Mouse (Mus musculus) intestine, postnatal 0 days (tissue): ENCODE results near the gene Aloxe3. TPM values are rescaled to one million over a fixed set of nuclear protein-coding genes. Genes with fewer than 3 reads are reported as not detected.

Experiments
- ATAC-seq: fragments of 200-750 bp; cut with Nextera tagmentation; 2 replicates; pipeline ENCODE4 v1.8.0; 2017; ENCODE audit warnings: mild to moderate bottlenecking, moderate TSS enrichment, moderate library complexity
- H3K27ac ChIP-seq: fragments of 300-500 bp; sonication (generic); 2 replicates; pipeline ENCODE4 v1.5.1; 2014; ENCODE audit warnings: mild to moderate bottlenecking, low read depth, low read length, moderate library complexity
- H3K27me3 ChIP-seq: fragments of 300-500 bp; sonication (generic); replicated peaks from 2 replicates; pipeline ENCODE4 v1.6.1; 2014; ENCODE audit warnings: low read length, mixed read lengths; ENCODE audit not compliant: control insufficient read depth, insufficient read depth
- H3K36me3 ChIP-seq: fragments of 300-500 bp; sonication (generic); 2 replicates; pipeline ENCODE4 v1.6.1; 2014; ENCODE audit warnings: mild to moderate bottlenecking, moderate library complexity; ENCODE audit not compliant: control insufficient read depth, insufficient read depth
- H3K4me1 ChIP-seq: fragments of 300-500 bp; sonication (generic); replicated peaks from 2 replicates; pipeline ENCODE4 v1.6.1; 2014; ENCODE audit warnings: antibody characterized with exemption, low read length, mixed read lengths; ENCODE audit not compliant: control insufficient read depth, insufficient read depth
- H3K4me2 ChIP-seq: fragments of 300-500 bp; sonication (generic); replicated peaks from 2 replicates; pipeline ENCODE4 v1.6.1; 2014; ENCODE audit warnings: low read depth, mild to moderate bottlenecking, moderate library complexity
- H3K4me3 ChIP-seq: fragments of 300-500 bp; sonication (generic); 2 replicates; pipeline ENCODE4 v1.5.1; 2014; ENCODE audit warnings: low read depth, low read length
- H3K9ac ChIP-seq: fragments of 300-500 bp; sonication (generic); 2 replicates; pipeline ENCODE4 v1.6.1; 2014; ENCODE audit warnings: mild to moderate bottlenecking, low read depth, low read length
- H3K9me3 ChIP-seq: fragments of 300-500 bp; sonication (generic); 2 replicates; pipeline ENCODE4 v1.6.1; 2016; ENCODE audit warnings: mixed run types; ENCODE audit not compliant: control insufficient read depth
- CTCF ChIP-seq: sonication (generic); IDR thresholded peaks from 2 replicates; pipeline ENCODE4 v1.5.1; 2016; ENCODE audit warnings: low read depth, mild to moderate bottlenecking, control low read depth, antibody characterized with exemption, moderate library complexity
- WGBS: fragments of 180-500 bp; shearing (Covaris S2); extraction: QIAGEN DNeasy Blood & Tissue Kit; methylation state at CpG from one replicate; pipeline ENCODE4 v1.1.7; 2014; 5-methylcytosine and 5-hydroxymethylcytosine counted together
- polyA plus RNA-seq: library from polyadenylated mRNA; unstranded; fragments of >200 nt; fragmentation: Nextera tagmentation; extraction: Ambion mirVana; gene quantifications from 2 replicates; pipeline ENCODE4 v1.2.1, GENCODE M21; 2015

Aloxe3 gene
- polyA plus RNA-seq, 1 experiment from 2014 or later: 0.82 TPM

DNA sequence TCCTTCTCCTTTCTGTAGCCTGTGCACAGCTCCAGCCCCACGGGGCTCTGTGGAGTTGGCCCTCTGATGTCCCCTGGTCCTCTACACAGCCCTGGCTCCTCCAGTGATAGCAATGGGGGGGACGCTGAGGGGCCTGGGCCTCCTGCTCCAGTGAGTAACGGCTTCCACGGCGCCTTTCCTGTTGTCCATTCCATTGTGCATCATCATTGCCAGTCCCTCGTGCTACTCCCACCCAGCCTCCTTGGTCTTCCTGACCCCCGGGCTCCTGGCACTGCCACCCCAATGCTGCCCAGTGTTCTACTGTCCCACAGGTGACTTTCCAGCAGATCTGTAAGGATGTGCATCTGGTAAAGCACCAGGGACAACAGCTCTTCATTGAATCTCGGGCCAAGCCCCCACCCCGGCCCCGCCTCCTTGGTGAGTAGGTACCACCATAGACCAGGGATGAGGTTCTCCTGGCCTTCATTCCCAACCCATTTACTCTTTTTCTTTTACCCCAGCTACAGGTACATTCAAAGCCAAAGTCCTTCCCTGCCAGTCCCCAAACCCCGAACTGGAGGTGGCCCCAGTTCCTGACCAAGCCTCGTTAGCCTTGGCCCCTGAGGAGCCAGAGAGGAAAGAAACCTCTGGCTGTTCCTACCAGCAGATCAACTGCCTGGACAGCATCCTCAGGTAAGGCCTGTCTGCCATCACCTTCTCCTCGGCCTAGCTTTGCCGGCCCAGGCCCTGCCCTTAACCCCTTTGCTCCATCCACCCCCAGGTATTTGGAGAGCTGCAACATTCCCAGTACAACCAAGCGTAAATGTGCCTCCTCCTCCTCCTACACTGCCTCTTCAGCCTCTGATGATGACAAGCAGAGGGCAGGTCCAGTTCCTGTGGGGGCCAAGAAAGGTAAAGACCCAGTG, 21.9 kb upstream of the Aloxe3 start:
- Histone ChIP-seq H3K9me3 (no peaks in the 10 kb centered on the region), H3K9ac (no peak overlapping the region), H3K27me3 (no peaks in the 10 kb centered on the region), H3K36me3 (peaks cover 87% of the 10 kb centered on the region), H3K4me2 (no peak overlapping the region), H3K27ac (no peak overlapping the region), H3K4me1 (no peaks in the 10 kb centered on the region), H3K4me3 (no peak overlapping the region)
- 89% methylated on average over 15 of the region's 15 CpGs for WGBS
- ATAC-seq: no peak
- TF ChIP-seq CTCF: no peak

DNA sequence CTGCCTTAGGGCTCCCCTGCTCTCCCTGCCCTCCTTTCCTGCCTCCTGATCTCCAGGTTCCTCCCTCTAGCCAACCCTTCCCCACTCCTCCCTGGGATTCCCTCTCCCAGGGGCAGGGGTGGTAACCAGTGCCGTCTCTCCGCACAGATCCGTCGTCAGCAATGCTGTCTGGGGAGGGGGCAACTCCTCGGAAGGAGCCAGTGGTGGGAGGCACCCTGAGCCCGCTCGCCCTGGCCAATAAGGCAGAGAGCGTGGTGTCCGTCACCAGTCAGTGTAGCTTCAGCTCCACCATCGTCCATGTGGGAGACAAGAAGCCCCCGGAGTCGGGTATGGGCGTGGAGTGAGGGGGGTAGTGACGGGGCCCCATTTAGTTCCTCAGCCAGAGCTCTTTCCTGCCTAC, 21.2 kb upstream of the Aloxe3 start:
- no peak overlapping the region for H3K4me2 ChIP-seq
- no peaks in the 10 kb centered on the region for H3K4me1 ChIP-seq
- H3K9ac ChIP-seq: no peak overlapping the region
- H3K27ac ChIP-seq: no peak overlapping the region
- no peak overlapping the region for H3K4me3 ChIP-seq
- no peak for TF ChIP-seq CTCF
- no peaks in the 10 kb centered on the region for H3K27me3 ChIP-seq
- 89% methylated on average over 14 of the region's 14 CpGs for WGBS
- H3K36me3 ChIP-seq: peaks cover 94% of the 10 kb centered on the region
- H3K9me3 ChIP-seq: no peaks in the 10 kb centered on the region
- ATAC-seq: no peak

- H3K4me1 ChIP-seq: no peaks in the 10 kb centered on the region
- H3K27me3 ChIP-seq: no peaks in the 10 kb centered on the region
- TF ChIP-seq CTCF: no peak
- peaks cover 93% of the 10 kb centered on the region for H3K36me3 ChIP-seq
- H3K4me3 ChIP-seq: no peak overlapping the region
- H3K27ac ChIP-seq: no peak overlapping the region
- no peak for ATAC-seq
- no peaks in the 10 kb centered on the region for H3K9me3 ChIP-seq
- no peak overlapping the region for H3K9ac ChIP-seq
- H3K4me2 ChIP-seq: no peak overlapping the region
- 82% methylated on average over 6 of the region's 6 CpGs for WGBS
These were observed 20.5 kb upstream of the Aloxe3 start for GRCm38 (mm10) chr11:69105227-69105626.

- Histone ChIP-seq H3K4me1 (no peaks in the 10 kb centered on the region), H3K9me3 (no peaks in the 10 kb centered on the region), H3K9ac (no peak overlapping the region), H3K36me3 (peaks cover 88% of the 10 kb centered on the region), H3K27me3 (no peaks in the 10 kb centered on the region), H3K27ac (no peak overlapping the region), H3K4me2 (no peak overlapping the region), H3K4me3 (no peak overlapping the region)
- TF ChIP-seq CTCF: no peak
- no peak for ATAC-seq
- WGBS: 74% methylated on average over 2 of the region's 2 CpGs
These were observed 19.9 kb upstream of the Aloxe3 start for GRCm38 (mm10) chr11:69105796-69106195.

GRCm38 (mm10) chr11:69106299-69106698, 19.4 kb upstream of the Aloxe3 start:
- no peaks in the 10 kb centered on the region for H3K9me3 ChIP-seq
- H3K36me3 ChIP-seq: peaks cover 82% of the 10 kb centered on the region
- no peak overlapping the region for H3K4me2 ChIP-seq
- no peak for TF ChIP-seq CTCF
- H3K27ac ChIP-seq: no peak overlapping the region
- H3K4me1 ChIP-seq: no peaks in the 10 kb centered on the region
- H3K27me3 ChIP-seq: no peaks in the 10 kb centered on the region
- WGBS: 90% methylated on average over 11 of the region's 11 CpGs
- H3K4me3 ChIP-seq: no peak overlapping the region
- no peak overlapping the region for H3K9ac ChIP-seq
- no peak for ATAC-seq

- no peak overlapping the region for H3K9ac ChIP-seq
- H3K36me3 ChIP-seq: peaks cover 77% of the 10 kb centered on the region
- TF ChIP-seq CTCF: no peak
- H3K4me1 ChIP-seq: no peaks in the 10 kb centered on the region
- 90% methylated on average over 11 of the region's 11 CpGs for WGBS
- H3K27me3 ChIP-seq: no peaks in the 10 kb centered on the region
- no peaks in the 10 kb centered on the region for H3K9me3 ChIP-seq
- H3K4me3 ChIP-seq: no peak overlapping the region
- no peak for ATAC-seq
- H3K27ac ChIP-seq: no peak overlapping the region
- H3K4me2 ChIP-seq: no peak overlapping the region
These were observed 18.9 kb upstream of the Aloxe3 start for GRCm38 (mm10) chr11:69106842-69107241.
